In the genomic region with DNA sequence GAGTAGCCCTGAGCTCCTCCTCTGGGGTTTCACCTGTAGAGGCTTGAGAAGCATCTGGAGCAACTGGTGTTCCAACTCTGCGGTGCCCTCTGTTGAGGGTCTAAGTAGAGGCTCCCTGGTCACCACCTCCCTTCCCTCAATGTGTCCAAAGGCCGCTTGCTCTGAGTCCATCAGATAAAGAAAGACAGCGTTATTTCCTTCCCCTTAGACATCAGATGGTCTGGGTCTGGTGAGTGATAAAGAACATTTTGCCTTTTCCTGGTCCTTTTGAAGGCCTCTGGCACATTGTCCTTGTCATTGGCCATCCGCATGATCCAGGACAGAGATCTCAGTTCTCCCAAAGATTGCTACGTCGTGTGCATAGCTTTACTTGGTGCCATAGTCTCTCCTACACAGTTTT, we compare ENCODE assay signal across 25 mouse cellular contexts. TPM values are rescaled to one million over a fixed set of nuclear protein-coding genes. Genes with fewer than 3 reads are reported as not detected.
A peak's percentile ranks its signal among the peaks of the same experiment; 100 is the strongest.
DNase-seq lines count a peak whose midpoint lies in the region; ATAC-seq and TF ChIP-seq lines count a peak whose summit lies in the region.
"Had no signal": no experiment of that assay in that cellular context is flagged by ENCODE, and none has a peak within 500 bp of the region (broad histone marks: within the 10 kb centered on the region; RNA-seq: fewer than 3 reads in every experiment).

No protein-coding gene starts in this region.

- H3K9me3 ChIP-seq in megakaryocyte, embryonic 14.5 days: no peaks in the 10 kb centered on the region
- no peaks in the 10 kb centered on the region for H3K9me3 ChIP-seq in MEL (replicated peaks; ENCODE audit: insufficient read depth, low read length)
- H3K9me3 ChIP-seq in midbrain, postnatal 0 days (ENCODE audit: low read length): no peaks in the 10 kb centered on the region
- H3K9me3 ChIP-seq: embryonic facial prominence, embryonic 13.5 days; embryonic facial prominence, embryonic 15.5 days; forebrain, embryonic 10.5 days; forebrain, embryonic 12.5 days had no signal

- H3K79me2 ChIP-seq in MEL (ENCODE audit: control insufficient read depth, insufficient read depth, low read length, poor library complexity): no peaks in the 10 kb centered on the region

- TF ChIP-seq EP300 in MEL (IDR thresholded peaks at IDR 0.05; ENCODE audit: low read depth in 1 of 2, low read length in 2 of 2): peak; percentile 48 to 65

- H3K4me3 ChIP-seq in megakaryocyte, embryonic 14.5 days (replicated peaks): peak overlapping the region; percentile 31
- H3K4me3 ChIP-seq in MEL (ENCODE audit: control insufficient read depth in 1 of 2, insufficient read depth in 1 of 2, low read depth in 2 of 2, low read length in 2 of 2): no peak overlapping the region
- H3K4me3 ChIP-seq in midbrain, postnatal 0 days (ENCODE audit: low read depth, low read length): no peak overlapping the region
- H3K4me3 ChIP-seq: embryonic facial prominence, embryonic 13.5 days; embryonic facial prominence, embryonic 15.5 days; erythroblast, embryonic 14.5 days; forebrain, embryonic 10.5 days; forebrain, embryonic 12.5 days had no signal

- no peak overlapping the region for H3K4me2 ChIP-seq in midbrain, postnatal 0 days (ENCODE audit: low read depth, low read length, poor library complexity, severe bottlenecking)
- H3K4me2 ChIP-seq: embryonic facial prominence, embryonic 13.5 days; embryonic facial prominence, embryonic 15.5 days; forebrain, embryonic 12.5 days had no signal

- no peak overlapping the region for H3K27ac ChIP-seq in MEL (ENCODE audit: control insufficient read depth, low read depth, low read length)
- H3K27ac ChIP-seq in midbrain, postnatal 0 days (ENCODE audit: low read depth, low read length): no peak overlapping the region
- H3K27ac ChIP-seq: embryonic facial prominence, embryonic 13.5 days; embryonic facial prominence, embryonic 15.5 days; forebrain, embryonic 10.5 days; forebrain, embryonic 12.5 days had no signal

- no peak for ATAC-seq in megakaryocyte, adult 5-6 weeks (ENCODE audit: poor library complexity, severe bottlenecking)
- ATAC-seq in megakaryocyte progenitor cell, adult 5-6 weeks (replicated peaks; ENCODE audit: poor library complexity): peak; percentile 20; the same call in 1 of the 2 replicates
- ATAC-seq in midbrain, postnatal 0 days (ENCODE audit: low FRiP score): no peak
- ATAC-seq: forebrain, embryonic 14.5 days; forebrain, embryonic 16.5 days had no signal

- H3K9ac ChIP-seq in MEL (ENCODE audit: control insufficient read depth, low read depth, low read length, poor library complexity, severe bottlenecking): no peak overlapping the region
- no peak overlapping the region for H3K9ac ChIP-seq in midbrain, postnatal 0 days (replicated peaks; ENCODE audit: low read length, poor library complexity, severe bottlenecking)
- H3K9ac ChIP-seq: embryonic facial prominence, embryonic 13.5 days; embryonic facial prominence, embryonic 15.5 days; forebrain, embryonic 12.5 days had no signal

- no peaks in the 10 kb centered on the region for H3K27me3 ChIP-seq in megakaryocyte, embryonic 14.5 days (replicated peaks)
- H3K27me3 ChIP-seq in MEL (ENCODE audit: control insufficient read depth in 1 of 2, insufficient read depth in 2 of 2, low read length in 2 of 2): no peaks in the 10 kb centered on the region
- H3K27me3 ChIP-seq in midbrain, postnatal 0 days (ENCODE audit: insufficient read depth, low read length): no peaks in the 10 kb centered on the region
- H3K27me3 ChIP-seq: embryonic facial prominence, embryonic 13.5 days; embryonic facial prominence, embryonic 15.5 days; forebrain, embryonic 12.5 days had no signal

- peaks cover 3% of the 10 kb centered on the region for H3K36me3 ChIP-seq in megakaryocyte, embryonic 14.5 days (replicated peaks; ENCODE audit: low read length)
- H3K36me3 ChIP-seq in MEL (ENCODE audit: control insufficient read depth in 1 of 2, insufficient read depth in 2 of 2, low read length in 2 of 2): peaks cover 0 to 7% of the 10 kb centered on the region in 2 experiments; a peak in 2 of 4 replicates
- 0 out of 2 replicates have a peak, but pooled peaks cover 4% of the 10 kb centered on the region for H3K36me3 ChIP-seq in midbrain, postnatal 0 days (ENCODE audit: insufficient read depth, low read length)
- H3K36me3 ChIP-seq: embryonic facial prominence, embryonic 13.5 days; embryonic facial prominence, embryonic 15.5 days; forebrain, embryonic 12.5 days had no signal

- TF ChIP-seq RAD21 in MEL (IDR thresholded peaks at IDR 0.05; ENCODE audit: low read depth, low read length): no peak

- H3K4me1 ChIP-seq in megakaryocyte, embryonic 14.5 days: peaks cover 89% of the 10 kb centered on the region
- H3K4me1 ChIP-seq in MEL (ENCODE audit: control insufficient read depth in 1 of 2, insufficient read depth in 2 of 2, low read length in 2 of 2): peaks cover 9 to 17% of the 10 kb centered on the region in 2 experiments; a peak in 3 of 4 replicates
- no peaks in the 10 kb centered on the region for H3K4me1 ChIP-seq in midbrain, postnatal 0 days (ENCODE audit: insufficient read depth, low read length)
- H3K4me1 ChIP-seq: embryonic facial prominence, embryonic 13.5 days; embryonic facial prominence, embryonic 15.5 days; forebrain, embryonic 10.5 days; forebrain, embryonic 12.5 days had no signal

- no peak for TF ChIP-seq POLR2A in MEL (IDR thresholded peaks at IDR 0.05; ENCODE audit: control insufficient read depth in 1 of 2, insufficient read depth in 1 of 2, low read depth in 1 of 2, low read length in 2 of 2, poor library complexity in 1 of 2)

- WGBS in midbrain, postnatal 0 days: 79% methylated on average over 6 of the region's 6 CpGs

- DNase-seq in MEL (ENCODE audit: low read depth, low spot score): no peak
- DNase-seq in midbrain, postnatal 0 days (ENCODE audit: low spot score): no peak
- no peak for DNase-seq in urinary bladder, postnatal 36 days (ENCODE audit: low spot score in 2 of 2)
- DNase-seq in layer of hippocampus, adult 9-11 months: no peak
- DNase-seq: adrenal gland, adult 2 months; adrenal gland, postnatal 10 days; adrenal gland, postnatal 36 days; cerebellum, adult 11-12 months; cerebellum, adult 2 months; cerebellum, adult 9-10 months; cerebellum, postnatal 10 days; cerebellum, postnatal 25 days; embryo, embryonic 11 days had no signal

- no peak for TF ChIP-seq CTCF in MEL (IDR thresholded peaks at IDR 0.05 in 2 of 3, conservative IDR thresholded peaks at IDR 0.05 in 1 of 3; ENCODE audit: control insufficient read depth in 1 of 3, insufficient read depth in 1 of 3, low read depth in 2 of 3, low read length in 3 of 3, poor library complexity in 1 of 3, severe bottlenecking in 1 of 3)
- TF ChIP-seq CTCF in midbrain, postnatal 0 days (IDR thresholded peaks at IDR 0.05): no peak

TF ChIP-seq in MEL, 35 proteins besides CTCF, POLR2A, EP300 and RAD21:
- no peak for TF ChIP-seq POLR2AphosphoS5 (IDR thresholded peaks at IDR 0.05; ENCODE audit: borderline replicate concordance, low read depth, low read length)
- TF ChIP-seq GATA1 (IDR thresholded peaks at IDR 0.05; ENCODE audit: low read depth, low read length): peak; percentile 42; the same call in 1 of the 2 replicates
- TF ChIP-seq TAL1 (IDR thresholded peaks at IDR 0.05; ENCODE audit: low read length): 0 out of 2 replicates have a peak, but pooled peaks have one; percentile 32

RNA-seq across cellular contexts. Expression of a gene that starts 16.3 kb away (rescaled TPM):
- polyA plus RNA-seq in megakaryocyte, embryonic 14.5 days (2012; ENCODE audit: insufficient read depth, low replicate concordance): 0.35 TPM in 1 of 2 replicates, not detected in the other
- total RNA-seq in megakaryocyte, adult 5-6 weeks (2015): 2.3 and 2.9 TPM in 2 replicates
- 1.0 TPM in 1 of 2 replicates, not detected in the other for total RNA-seq in megakaryocyte, adult 5-6 weeks (2017)
- not detected in 2 replicates for total RNA-seq in MEL (2012; rRNA removed)
- not detected for polyA plus RNA-seq in MEL (2012; ENCODE audit: insufficient read depth in 1 of 2, insufficient read length in 2 of 2, low read depth in 1 of 2, low replicate concordance in 2 of 2, missing spikeins in 1 of 2)
- total RNA-seq in megakaryocyte progenitor cell, adult 5-6 weeks (2015): 0.44 and 0.49 TPM in 2 replicates
- total RNA-seq in megakaryocyte progenitor cell, adult 5-6 weeks (2017): 1.3 TPM in 1 of 2 replicates, not detected in the other
- not detected in 2 replicates for total RNA-seq in midbrain, postnatal 0 days (2014; rRNA removed)
- polyA plus RNA-seq in midbrain, postnatal 0 days (2015; fragmentation: Nextera tagmentation; extraction: Ambion mirVana): 0.22 and 0.32 TPM in 2 replicates
- total RNA-seq: adrenal gland, adult 2 months; adrenal gland, postnatal 10 days; adrenal gland, postnatal 36 days had no signal
- polyA plus RNA-seq: adrenal gland, adult 2 months; C2C12; cerebellum, adult 2 months; embryonic facial prominence, embryonic 11.5 days; embryonic facial prominence, embryonic 13.5 days; embryonic facial prominence, embryonic 15.5 days; forebrain, embryonic 12.5 days; forebrain, embryonic 14.5 days had no signal

RNA-seq across cellular contexts. Expression of a gene that starts 36.0 kb away (rescaled TPM):
- polyA plus RNA-seq in megakaryocyte, embryonic 14.5 days (2012; ENCODE audit: insufficient read depth, low replicate concordance): 1,655 and 1,832 TPM in 2 replicates
- total RNA-seq in megakaryocyte, adult 5-6 weeks (2015): 278 and 286 TPM in 2 replicates
- total RNA-seq in megakaryocyte, adult 5-6 weeks (2017): 212 and 223 TPM in 2 replicates
- total RNA-seq in MEL (2012; rRNA removed): 1,212 and 1,976 TPM in 2 replicates
- 1,000 to 10,000 TPM in 1 of 2 experiments, 100 to 1,000 TPM in 1; 613 to 2,637 TPM for polyA plus RNA-seq in MEL (2012; ENCODE audit: insufficient read depth in 1 of 2, insufficient read length in 2 of 2, low read depth in 1 of 2, low replicate concordance in 2 of 2, missing spikeins in 1 of 2)
- 597 and 639 TPM in 2 replicates for total RNA-seq in megakaryocyte progenitor cell, adult 5-6 weeks (2015)
- 442 and 446 TPM in 2 replicates for total RNA-seq in megakaryocyte progenitor cell, adult 5-6 weeks (2017)
- 341 and 345 TPM in 2 replicates for total RNA-seq in midbrain, postnatal 0 days (2014; rRNA removed)
- 604 and 701 TPM in 2 replicates for polyA plus RNA-seq in midbrain, postnatal 0 days (2015; fragmentation: Nextera tagmentation; extraction: Ambion mirVana)

RNA-seq across cellular contexts. Expression of a gene that starts 42.5 kb away (rescaled TPM):
- polyA plus RNA-seq in megakaryocyte, embryonic 14.5 days (2012; ENCODE audit: insufficient read depth, low replicate concordance): 23.2 and 42.8 TPM in 2 replicates
- total RNA-seq in megakaryocyte, adult 5-6 weeks (2015): 94.3 and 96.9 TPM in 2 replicates
- 43.6 and 58.2 TPM in 2 replicates for total RNA-seq in megakaryocyte, adult 5-6 weeks (2017)
- total RNA-seq in MEL (2012; rRNA removed): 21.3 and 25.3 TPM in 2 replicates
- 10 to 100 TPM in 1 of 2 experiments, not detected in 1; 88.9 TPM for polyA plus RNA-seq in MEL (2012; ENCODE audit: insufficient read depth in 1 of 2, insufficient read length in 2 of 2, low read depth in 1 of 2, low replicate concordance in 2 of 2, missing spikeins in 1 of 2)
- total RNA-seq in megakaryocyte progenitor cell, adult 5-6 weeks (2015): 97.5 and 107 TPM in 2 replicates
- 40.1 and 43.1 TPM in 2 replicates for total RNA-seq in megakaryocyte progenitor cell, adult 5-6 weeks (2017)
- 134 and 135 TPM in 2 replicates for total RNA-seq in midbrain, postnatal 0 days (2014; rRNA removed)
- polyA plus RNA-seq in midbrain, postnatal 0 days (2015; fragmentation: Nextera tagmentation; extraction: Ambion mirVana): 323 and 329 TPM in 2 replicates
